Mouse (Mus musculus): ENCODE data around the gene Zbtb45.

- TF ChIP-seq CTCF (IDR thresholded peaks at IDR 0.05; ENCODE audit: borderline replicate concordance, control insufficient read depth, extremely low read depth, insufficient read depth, low read length, poor library complexity) = no peak
- TF ChIP-seq POLR2A (IDR thresholded peaks at IDR 0.05; ENCODE audit: control insufficient read depth, extremely low read depth, insufficient read depth, low read length, poor library complexity) = no peak
These were observed 52.3 kb downstream of the Zbtb45 start for GRCm38 (mm10) chr7:12957511-12957910.

Measured in thymus, adult 2 months (tissue).